Mouse (Mus musculus): ENCODE results near the gene Ret.
A peak's percentile ranks its signal among the peaks of the same experiment; 100 is the strongest.

The Ret gene

GRCm38 (mm10) chr6:118173251-118173974 is 24.1 kb downstream of the Ret start:
- DNase-seq (ENCODE audit: low read depth) = no peak

- no peak for DNase-seq (ENCODE audit: low read depth)
These were observed 26.1 kb downstream of the Ret start for GRCm38 (mm10) chr6:118171386-118171785.

DNA sequence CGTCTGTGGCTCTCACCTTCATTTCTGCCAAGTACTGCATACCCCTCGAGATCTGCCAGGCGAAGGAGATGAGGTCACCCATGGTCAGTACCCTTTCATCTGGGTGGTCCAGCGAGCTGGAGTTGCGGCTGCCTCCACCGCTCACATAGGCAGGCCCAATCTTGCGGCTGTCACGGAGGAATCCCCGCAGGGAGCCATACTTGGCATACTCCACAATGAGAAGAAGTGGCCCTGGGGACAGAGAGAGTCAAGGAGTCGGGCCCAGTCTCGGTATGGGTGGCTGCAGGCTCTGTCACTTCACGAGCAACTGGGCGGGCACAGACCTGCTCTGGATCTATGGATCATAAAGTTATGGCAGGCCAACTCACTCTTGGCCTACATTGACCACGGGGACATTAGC is 29.4 kb downstream of the Ret start:
- no peak for DNase-seq (ENCODE audit: low read depth)

DNA sequence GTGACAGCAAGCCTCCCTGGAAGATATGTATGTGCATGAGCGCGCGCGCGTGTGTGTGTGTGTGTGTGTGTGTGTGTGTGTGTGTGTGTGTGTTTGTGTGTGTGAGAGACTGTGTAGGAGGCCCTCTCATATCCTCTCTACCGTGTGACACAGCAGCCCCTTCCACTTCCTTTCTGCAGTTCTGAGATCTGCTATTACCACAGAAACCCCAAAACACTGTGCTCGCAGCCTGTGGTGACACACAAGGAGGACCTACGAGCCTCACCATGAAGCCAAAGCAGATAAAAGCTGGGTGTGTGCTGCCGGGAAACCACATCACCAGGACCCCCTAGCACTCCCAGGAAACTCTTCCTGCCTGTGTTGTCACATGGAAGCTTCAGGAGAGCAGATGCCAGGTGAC is 30.5 kb downstream of the Ret start:
- DNase-seq (ENCODE audit: low read depth) = peak; percentile 94

DNA sequence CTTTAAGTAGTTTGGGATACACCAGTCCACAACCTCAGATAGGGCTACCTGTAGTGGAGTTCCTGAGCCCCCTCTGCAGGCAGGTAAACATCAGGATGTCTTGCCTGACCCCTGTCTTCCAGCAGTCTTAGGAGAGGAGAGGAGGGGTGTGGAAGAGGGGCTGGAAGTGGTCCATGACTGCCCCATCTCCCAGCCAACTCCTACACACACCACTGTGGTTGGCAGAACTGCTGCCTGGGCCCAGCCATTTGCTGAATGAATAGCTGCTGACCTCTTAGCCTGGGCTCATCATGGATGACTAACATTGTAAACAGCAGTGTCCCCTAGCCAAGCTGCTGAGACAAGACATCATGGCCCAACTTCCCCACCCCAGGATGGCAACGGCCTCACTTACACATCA is 32.0 kb downstream of the Ret start:
- no peak for DNase-seq (ENCODE audit: low read depth)

- no peak for DNase-seq (ENCODE audit: low read depth)
These were observed 32.8 kb downstream of the Ret start for GRCm38 (mm10) chr6:118164691-118165090.

GRCm38 (mm10) chr6:118163086-118163485 is 34.4 kb downstream of the Ret start:
- no peak for DNase-seq (ENCODE audit: low read depth)

GRCm38 (mm10) chr6:118162457-118163082 is 34.9 kb downstream of the Ret start:
- DNase-seq (ENCODE audit: low read depth) = no peak

DNA sequence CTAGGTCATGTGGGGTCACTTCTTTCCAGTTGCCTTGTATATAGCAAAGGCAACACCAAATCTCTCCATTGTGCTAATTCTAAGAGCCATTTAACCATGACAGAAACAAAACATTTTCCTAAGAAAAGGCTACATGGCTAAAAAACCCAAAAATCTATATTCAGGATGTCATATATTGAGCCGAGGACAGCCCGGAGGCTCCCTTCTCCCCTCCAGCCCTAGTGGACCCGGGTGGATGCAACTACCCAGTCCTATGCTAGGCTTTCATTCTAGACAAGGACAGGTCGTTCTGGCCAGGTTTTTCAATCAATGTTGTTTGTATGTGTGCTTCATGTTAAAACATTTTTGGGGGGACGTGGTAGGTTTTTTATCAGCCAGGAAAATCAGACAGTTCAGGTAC is 44.4 kb downstream of the Ret start:
- DNase-seq (ENCODE audit: low read depth) = no peak

GRCm38 (mm10) chr6:118150988-118151387 is 46.5 kb downstream of the Ret start:
- DNase-seq (ENCODE audit: low read depth) = peak; percentile 78

GRCm38 (mm10) chr6:118150538-118150937 is 47.0 kb downstream of the Ret start:
- peak; percentile 15 for DNase-seq (ENCODE audit: low read depth)

DNA sequence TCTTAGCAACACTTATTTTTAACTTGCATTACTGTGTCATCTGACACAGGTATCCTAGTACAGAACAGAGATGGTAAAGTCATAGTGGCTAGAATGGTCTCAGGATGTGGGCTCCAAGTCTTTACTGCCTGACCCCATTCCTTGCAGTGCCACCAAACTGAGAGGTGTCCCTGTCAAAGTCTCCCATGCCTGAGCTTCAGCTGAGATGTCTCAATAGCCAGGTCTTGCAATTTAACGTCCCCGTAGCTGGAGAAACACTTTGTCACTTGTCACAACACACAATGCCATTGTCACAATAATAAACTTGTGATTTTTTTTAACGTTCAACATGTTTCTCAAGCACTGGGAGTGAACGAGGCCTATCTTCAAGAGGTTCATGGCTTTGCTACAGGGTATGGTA is 47.4 kb downstream of the Ret start:
- no peak for DNase-seq (ENCODE audit: low read depth)

DNA sequence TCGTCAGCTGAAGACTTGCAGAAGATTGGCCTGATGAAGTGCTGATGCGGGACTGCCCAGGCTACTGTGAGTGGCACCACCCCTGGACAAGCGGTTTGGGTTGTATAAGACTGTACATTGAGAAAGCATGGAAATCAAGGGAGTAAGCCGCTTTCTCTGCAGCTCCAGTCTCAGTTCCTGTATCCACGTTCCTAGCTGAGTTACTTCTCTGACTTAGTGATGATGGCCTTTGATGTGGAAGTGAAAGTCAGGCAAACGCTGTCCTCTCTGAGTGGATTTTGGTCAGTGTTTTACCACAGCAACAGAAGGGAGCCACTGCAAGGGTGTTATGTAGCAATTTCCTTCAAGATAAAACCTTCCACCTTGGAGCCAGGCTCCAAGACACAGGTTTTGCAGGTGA is 56.6 kb downstream of the Ret start:
- no peak for DNase-seq (ENCODE audit: low read depth)

DNA sequence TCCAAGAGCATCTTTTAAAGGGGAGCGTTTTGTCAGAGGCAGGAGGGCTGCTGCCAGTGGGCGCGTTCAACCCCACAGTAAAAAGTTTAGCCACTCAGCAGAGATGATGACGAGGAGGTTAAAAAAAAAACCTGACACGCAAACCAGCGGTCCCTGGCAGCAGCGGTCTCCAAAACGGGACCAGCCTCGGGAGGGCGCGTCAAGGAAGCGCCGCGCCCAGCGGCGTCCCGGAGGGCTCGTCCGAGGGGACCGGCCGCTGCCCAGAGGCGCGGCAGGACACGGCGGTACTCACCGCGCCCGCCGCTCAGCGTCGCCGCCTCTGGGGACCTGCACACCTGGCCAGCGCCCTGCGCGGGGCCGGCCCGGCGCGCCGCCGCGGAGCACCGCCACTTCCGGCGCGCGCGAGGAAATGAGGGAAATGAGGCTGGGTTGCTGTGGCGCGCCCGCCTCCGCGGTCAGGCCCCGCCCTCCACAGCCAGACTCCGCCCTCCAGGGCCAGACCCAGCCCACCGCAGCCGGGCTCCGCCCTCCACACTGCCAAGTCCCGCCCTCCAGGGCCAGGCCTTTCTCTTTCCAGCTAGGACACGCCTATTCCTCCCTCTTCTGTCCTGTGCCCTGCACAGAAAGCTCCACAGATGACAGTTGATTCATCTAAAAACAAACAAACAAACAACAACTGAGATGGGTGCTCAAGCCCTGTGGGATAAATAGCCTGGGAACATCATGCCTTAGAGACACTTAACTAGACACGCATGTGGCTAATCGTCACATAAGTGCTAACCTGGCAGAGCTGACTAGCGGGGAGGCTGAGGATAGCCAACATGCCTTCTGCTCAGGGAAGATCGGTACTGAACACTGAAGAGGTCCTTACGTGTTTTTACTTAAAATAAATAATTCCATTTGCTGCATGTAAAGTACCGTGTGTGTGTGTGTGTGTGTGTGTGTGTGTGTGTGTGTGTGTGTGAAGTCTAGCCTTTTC is 58.5 kb downstream of the Ret start, which contains the start of gene Csgalnact2:
TSS of gene Csgalnact2 (minus strand) at position 410 of the 979 bp plus-strand sequence.
- peak; percentile 92 for DNase-seq (ENCODE audit: low read depth)

DNA sequence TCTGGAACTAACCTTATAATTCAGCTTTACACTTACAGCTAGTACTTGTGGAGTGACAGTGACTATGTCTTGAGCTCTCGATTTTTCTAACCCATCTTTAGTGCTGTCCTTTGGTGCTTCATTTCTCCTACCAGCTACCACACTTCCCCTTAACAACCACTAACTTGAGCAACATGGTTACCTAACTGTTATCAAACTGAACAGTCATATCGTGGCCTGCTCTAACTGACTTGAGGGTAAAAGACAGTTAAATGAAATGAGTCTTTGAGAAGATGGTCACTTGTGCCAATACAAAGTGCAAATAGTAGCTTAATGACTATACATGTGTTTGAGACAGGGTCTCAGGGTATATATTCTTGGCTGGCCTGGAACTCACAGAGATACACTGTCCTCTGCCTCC is 60.4 kb downstream of the Ret start:
- DNase-seq (ENCODE audit: low read depth) = peak; percentile 91

DNA sequence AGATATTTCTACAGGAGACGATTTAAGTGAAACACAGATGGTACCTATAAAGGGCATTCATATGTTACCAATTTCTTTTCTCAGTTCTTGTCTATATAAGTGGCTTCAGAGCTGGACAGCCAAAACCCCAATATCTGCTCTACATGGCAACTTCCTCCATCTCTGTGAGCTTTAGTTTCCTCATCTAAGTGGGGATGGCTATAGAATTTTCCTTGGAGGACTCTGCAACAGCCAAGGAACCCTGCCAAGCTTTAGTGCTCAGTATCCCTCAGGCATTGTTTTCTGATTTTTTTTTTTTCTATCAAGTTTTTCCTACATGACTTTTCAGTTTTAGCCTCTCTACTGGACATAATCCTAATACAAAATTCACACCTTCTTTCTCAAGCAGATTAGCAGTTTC is 63.1 kb downstream of the Ret start:
- DNase-seq (ENCODE audit: low read depth) = peak; percentile 23

DNA sequence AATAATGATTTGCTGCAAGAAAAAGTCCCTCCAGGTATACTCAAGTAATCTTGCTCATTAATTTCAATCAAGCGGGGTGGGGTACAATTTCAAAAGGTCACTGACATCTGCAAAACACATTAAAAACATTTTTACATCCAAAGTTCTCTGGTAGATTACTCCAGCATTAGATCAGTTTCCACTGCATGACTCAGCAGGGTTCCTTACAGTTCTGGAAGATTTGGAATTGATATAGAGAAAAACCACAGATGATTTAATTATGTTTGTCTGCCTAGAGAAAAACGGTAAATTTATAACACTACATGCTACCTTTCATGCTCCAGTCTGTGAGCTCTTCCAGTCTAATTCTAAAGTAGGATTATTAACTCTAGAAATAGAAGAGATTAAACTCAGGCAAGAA is 67.5 kb downstream of the Ret start:
- peak; percentile 66 for DNase-seq (ENCODE audit: low read depth)

DNA sequence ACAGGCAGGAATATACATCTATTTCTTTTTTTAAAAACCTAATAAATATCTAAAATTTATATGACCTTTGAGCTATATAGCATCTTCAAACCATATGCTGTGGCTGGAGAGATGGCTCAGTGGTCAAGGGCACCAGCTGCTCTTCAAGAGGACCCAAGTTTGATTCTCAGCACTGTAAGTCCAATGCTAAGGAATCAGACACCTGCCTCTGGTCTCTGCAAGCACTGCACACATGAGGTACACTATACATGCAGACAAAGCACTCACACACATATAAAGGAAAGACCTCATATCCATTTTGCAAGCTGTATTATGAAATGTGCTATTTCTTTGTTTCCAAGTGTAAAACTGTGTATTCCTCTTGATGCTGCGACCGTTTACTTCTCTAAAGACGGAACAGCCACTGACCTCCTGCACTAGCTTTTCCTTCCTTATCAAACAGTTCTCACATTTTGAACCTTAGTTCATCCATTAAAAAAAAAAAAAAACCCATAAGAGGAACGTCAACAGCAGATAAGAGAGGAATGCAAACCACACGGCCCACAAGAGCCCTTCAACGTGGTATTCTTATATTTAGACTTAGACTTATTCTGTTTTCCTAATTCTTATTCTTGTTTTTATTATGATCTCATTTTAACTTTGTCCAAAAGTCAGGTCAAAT is 69.6 kb downstream of the Ret start:
- peak; percentile 85 for DNase-seq (ENCODE audit: low read depth)

DNA sequence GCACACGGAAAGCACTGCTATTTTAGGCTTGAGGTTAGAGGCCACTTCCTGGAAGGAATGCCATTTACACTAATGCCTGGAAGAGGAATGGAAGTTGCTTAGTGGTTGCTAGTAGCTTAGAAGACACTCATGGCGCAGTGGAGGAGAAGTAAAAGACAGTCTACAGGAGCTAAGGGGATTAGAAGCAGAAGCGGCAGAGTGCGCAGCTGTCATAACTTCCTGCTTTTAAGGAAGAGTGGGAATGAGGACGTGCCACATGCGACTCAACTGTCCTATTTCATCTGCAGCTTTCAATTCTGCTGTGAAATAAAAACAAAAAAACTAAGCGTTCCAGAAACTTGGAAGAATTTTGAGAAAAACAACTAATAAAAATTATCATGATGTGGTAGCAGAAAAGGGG is 70.3 kb downstream of the Ret start:
- no peak for DNase-seq (ENCODE audit: low read depth)

- DNase-seq (ENCODE audit: low read depth) = peak; percentile 82
These were observed 70.9 kb downstream of the Ret start for GRCm38 (mm10) chr6:118126577-118126976.

DNA sequence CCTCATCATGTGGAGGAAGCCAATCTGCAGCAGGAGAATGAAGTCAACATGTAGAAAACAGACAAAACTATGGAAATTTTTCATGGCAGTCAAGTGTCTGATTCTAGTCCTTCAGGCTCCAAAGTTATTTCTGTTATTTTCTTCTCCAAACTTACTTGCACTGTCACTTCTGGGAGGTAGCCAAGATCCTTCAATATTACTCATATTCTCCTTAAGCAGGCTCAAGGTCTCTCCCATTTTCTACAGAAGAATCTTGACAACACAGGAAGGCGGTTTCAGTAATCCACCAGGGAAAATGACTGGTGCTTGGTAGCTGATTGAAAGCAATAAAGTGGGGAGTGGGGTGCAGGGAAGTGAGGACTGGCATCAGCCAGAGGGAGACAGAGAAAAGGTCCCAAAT is 74.8 kb downstream of the Ret start:
- no peak for DNase-seq (ENCODE audit: low read depth)

DNA sequence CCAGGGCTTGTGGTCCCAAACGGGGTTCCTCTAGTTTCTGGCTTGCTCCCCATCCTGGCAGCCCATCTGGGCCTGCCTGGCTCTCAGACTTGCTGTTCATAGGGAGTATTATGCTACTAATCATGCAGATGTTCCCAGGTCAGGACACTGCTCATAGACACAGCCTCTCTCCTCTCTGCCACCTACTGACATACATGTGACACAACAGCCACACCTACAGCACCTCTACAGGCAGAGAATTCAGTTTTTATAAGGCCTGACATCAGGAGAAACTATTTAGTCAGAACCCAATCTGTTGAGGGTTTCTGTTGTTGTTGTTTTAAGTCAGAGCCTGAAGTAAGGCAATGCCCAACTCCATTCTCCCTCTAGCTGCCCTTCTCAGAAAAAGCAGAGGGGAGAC is 85.7 kb downstream of the Ret start:
- DNase-seq (ENCODE audit: low read depth) = peak; percentile 41
